Mouse (Mus musculus) left cerebral cortex, adult 18-20 months (tissue): ENCODE measurements around the gene Tead1. TPM values are rescaled to one million over a fixed set of nuclear protein-coding genes. Genes with fewer than 3 reads are reported as not detected.
A peak's percentile ranks its signal among the peaks of the same experiment; 100 is the strongest.
"Not testable (repeated sequence)": the region's sequence is repeated elsewhere in the genome, so short reads cannot be mapped to it uniquely, and the experiment has no call there.

Experiments
- DNase-seq, 2 experiments: peaks; one replicate each; pipeline ENCODE4 v3.0.0; 2021 to 2022; ENCODE audit warnings: low spot score in 2 of 2, mixed read lengths in 1 of 2
- total RNA-seq, 2 experiments: library from RNA; stranded (reverse); gene quantifications; 2 replicates each; pipeline ENCODE4 v1.2.3; 2021

Gene Tead1
- total RNA-seq, 2 experiments from 2014 or later, result 10.7 to 10.8 TPM

GRCm38 (mm10) chr7:112901710-112902109 is 222.6 kb downstream of the Tead1 start:
- no peak for DNase-seq

- DNase-seq, result no peak
These were observed 227.7 kb downstream of the Tead1 start for GRCm38 (mm10) chr7:112906848-112907247.

GRCm38 (mm10) chr7:112907468-112907867 is 228.3 kb downstream of the Tead1 start:
- no peak for DNase-seq

DNA sequence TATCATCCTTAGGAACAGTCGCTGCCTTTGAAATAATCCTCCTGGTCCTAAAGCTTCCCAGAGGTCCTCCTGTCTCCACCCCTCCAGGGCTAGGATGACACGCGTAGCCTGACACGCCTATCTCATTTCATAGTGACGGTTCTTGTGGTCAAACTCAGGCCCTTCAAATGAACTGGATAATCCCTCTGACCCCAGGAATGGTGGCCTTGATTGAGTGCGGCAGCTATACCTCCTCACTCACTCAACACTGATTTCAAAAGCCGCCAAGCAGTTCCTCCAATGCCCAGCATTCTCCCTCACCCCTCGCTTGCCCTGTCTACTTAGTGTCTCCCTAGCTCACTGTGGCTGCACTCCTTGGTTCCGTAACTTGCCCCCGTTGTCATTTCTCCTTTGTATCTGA is 230.0 kb downstream of the Tead1 start:
- no peak for DNase-seq

GRCm38 (mm10) chr7:112912969-112913368 is 233.9 kb downstream of the Tead1 start:
- no peak for DNase-seq

DNA sequence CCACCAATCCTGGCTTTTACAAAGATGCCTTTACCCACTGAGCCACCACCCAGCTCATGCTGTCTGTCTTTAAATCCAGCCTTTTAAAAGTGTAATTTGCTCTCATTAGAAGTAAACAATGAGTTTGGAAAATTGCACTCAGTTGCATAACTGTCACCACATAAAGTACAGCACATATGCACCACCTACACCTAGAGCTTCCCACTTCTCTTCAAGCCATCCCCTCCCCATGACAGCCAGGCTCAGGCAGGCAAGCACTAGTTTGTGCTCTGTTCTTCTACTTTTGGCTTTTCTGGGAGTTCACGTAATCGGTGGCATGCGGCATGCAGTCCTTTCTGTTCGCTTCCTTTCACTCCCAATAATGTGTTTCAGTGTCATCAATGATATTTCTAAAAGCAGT is 236.5 kb downstream of the Tead1 start:
- DNase-seq, result peak; percentile 8 to 24

DNA sequence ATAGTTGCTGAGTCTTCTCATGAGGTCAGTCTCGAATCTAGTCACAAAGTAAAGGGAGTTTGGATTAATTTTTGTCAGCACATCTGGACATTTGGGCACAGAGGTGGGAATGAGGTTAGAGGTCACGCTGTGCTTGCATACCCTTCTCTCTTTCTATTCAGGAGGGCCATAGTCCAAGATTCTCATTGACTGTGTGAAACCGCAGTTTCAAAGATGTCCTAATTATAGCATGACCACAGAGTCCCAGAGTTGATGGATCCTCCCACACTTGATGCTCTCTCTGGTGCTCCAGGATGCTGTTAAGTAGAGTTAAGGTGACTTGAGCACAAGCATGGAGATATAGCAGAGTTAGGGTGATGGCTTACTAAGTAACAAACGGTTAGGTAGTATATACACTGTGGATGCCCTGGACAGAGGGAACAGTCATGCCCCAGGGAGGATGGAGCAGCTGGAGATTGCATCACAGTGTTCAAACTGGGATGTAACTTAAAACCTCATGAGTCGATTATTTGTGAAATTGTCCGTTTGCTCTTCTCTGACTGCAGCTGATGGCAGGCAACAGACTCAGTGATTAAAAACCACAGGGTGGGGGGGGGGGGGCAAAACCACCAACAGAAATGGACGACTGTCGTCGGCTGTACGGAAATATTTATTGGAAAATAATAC is 238.6 kb downstream of the Tead1 start:
- no peak for DNase-seq

GRCm38 (mm10) chr7:112918279-112918991 is 239.3 kb downstream of the Tead1 start:
- peak; percentile 12 to 25 for DNase-seq

GRCm38 (mm10) chr7:112919845-112920244 is 240.7 kb downstream of the Tead1 start:
- peak; percentile 55 to 62 for DNase-seq

- DNase-seq, result no peak
These were observed 243.7 kb downstream of the Tead1 start for GRCm38 (mm10) chr7:112922801-112923200.

GRCm38 (mm10) chr7:112923712-112924111 is 244.6 kb downstream of the Tead1 start:
- no peak for DNase-seq

DNA sequence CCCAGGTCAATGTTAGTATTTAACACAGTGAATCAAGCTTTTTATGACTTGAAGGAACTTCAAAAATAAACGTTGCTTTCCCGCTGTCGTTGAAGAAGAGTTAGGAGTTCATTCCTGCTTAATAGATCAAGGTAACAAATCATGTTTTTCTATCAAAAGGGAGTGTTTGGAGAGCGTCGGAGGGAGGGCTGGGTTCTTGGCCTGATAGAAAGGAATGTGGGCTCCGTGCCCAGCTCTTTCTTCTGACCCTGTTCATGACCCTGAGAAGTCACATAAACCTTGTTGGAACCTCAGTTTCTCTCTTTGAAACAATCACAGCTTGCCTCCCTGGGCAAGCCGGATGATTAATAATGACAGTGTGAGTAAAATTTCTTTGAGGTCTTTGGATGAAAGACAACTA is 251.6 kb downstream of the Tead1 start:
- no peak for DNase-seq

DNA sequence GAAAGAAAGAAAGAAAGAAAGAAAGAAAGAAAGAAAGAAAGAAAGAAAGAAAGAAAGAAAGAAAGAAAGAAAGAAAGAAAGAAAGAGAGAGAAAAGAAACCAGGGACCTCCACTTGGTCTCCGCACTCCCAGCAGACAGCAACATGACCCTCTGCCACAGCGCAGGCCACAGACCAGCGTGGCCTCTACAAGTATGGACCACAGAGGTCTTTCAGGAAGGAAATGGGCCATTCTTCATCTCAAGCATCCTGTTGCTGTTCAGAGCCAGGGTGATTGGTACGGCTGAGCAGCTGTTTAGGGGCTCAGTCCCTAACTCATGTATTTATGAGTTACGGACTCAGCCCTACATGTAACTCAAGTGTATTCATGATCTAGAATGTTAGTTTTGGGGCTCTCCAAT is 256.8 kb downstream of the Tead1 start:
- not testable (repeated sequence) for DNase-seq

- no peak for DNase-seq
These were observed 258.0 kb downstream of the Tead1 start for GRCm38 (mm10) chr7:112937089-112937488.

GRCm38 (mm10) chr7:112938959-112939358 is 259.8 kb downstream of the Tead1 start:
- no peak for DNase-seq

GRCm38 (mm10) chr7:112942567-112942966 is 263.4 kb downstream of the Tead1 start:
- no peak for DNase-seq

GRCm38 (mm10) chr7:112943056-112943455 is 263.9 kb downstream of the Tead1 start:
- no peak for DNase-seq

DNA sequence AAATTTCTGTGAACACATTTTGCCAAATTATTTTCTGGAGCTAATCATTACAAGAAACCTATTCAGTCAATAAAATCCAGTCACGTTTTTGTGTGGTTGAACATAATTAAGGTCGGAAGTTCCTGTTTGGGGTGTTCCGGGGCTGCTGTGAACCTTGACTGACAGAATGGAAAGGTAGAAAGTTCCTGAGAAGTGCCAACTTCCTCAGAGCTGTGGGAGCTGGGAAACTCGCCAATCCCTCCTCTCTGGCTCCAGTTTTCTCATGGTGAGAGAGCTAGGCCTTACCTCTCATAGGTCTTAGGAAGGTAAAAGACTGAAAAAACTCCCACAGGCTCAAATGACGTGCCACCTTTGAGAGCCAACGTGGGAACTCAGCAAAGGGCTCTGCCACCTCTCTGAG is 267.6 kb downstream of the Tead1 start:
- no peak for DNase-seq

DNA sequence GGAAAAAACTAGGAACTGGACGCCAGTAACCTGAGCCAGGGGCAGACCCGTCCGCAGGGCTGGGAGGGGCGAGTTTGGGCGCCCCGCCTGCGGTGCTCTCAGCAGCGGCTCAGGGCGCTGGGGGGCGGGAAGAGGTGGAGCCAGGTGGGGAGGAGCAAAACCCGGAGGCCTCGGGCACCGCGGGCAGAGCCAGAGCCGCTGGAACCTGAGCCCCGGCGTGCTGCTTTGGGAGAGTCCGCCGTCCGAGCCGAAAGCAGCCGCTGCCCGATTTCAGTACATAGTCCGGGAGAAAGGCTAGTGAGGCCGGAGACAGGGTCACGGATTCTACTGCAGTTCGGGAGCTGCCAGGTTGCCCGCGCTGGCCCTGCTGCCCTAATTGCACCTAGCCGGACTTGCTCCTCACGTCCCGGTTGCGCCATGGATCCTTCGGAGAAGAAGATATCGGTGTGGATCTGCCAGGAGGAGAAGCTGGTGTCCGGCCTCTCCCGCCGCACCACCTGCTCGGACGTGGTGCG is 274.7 kb downstream of the Tead1 start, which contains the start of gene Rassf10:
TSS of gene Rassf10 (plus strand) at position 186 of the 515 bp plus-strand sequence.
- peak in 1 of 2 experiments; percentile 7 for DNase-seq

DNA sequence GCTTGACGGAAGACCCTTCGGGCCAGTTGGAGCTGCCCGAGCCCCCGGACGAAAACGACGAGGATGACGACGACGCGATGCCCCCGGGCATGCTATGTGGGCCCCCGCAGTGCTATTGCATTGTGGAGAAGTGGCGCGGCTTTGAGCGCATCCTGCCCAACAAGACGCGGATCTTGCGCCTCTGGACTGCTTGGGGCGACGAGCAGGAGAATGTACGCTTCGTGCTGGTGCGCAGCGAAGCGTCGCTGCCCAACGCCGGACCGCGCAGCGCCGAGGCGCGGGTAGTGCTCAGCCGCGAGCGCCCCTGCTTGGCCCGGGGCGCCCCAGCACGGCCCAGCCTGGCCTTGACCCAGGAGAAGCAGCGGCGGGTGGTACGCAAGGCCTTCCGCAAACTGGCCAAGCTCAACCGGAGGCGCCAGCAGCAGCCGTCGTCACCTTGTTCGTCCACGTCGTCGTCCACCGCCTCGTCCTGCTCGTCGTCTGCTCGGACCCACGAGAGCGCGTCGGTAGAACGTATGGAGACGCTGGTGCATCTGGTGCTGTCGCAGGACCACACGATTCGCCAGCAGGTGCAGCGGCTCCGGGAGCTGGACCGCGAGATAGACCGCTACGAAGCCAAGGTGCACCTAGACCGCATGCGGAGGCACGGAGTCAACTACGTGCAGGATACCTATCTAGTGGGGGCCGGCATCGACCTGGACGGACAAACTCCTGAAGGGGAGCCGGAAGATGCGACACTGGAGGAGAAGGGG is 275.4 kb downstream of the Tead1 start:
- no peak for DNase-seq

DNA sequence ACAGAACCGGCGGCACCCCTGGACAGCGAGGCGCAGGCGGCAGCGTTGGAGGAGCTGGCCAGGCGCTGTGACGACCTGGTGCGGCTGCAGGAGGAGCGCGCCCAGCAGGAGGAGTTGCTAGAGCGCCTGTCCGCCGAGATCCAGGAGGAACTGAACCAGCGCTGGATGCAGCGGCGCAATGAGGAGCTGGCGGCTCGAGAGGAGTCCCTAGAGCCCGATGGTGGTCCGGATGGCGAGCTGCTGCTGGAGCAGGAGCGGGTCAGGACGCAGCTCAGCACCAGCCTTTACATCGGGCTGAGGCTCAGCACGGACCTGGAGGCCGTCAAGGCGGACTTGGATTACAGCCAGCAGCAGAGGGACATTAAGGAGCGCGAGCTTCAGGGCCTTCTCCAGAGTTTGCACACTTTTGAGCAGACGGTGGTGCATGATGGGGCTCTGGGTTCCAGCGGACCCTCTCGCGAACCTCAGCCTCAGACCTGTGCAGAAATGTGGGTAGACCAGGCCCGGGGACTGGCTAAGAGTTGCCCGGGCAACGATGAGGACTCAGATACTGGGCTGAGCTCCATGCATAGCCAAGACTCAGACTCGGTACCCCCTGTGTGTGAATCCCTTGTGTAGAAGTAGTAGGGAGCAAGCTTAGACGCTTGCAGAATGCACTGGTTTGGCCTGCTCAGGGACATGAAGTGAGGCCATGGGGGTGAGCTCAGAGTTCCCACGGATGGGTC is 276.1 kb downstream of the Tead1 start:
- peak in 1 of 2 experiments; percentile 17 for DNase-seq
